Mouse (Mus musculus): ENCODE results near the gene Apod.

DNA sequence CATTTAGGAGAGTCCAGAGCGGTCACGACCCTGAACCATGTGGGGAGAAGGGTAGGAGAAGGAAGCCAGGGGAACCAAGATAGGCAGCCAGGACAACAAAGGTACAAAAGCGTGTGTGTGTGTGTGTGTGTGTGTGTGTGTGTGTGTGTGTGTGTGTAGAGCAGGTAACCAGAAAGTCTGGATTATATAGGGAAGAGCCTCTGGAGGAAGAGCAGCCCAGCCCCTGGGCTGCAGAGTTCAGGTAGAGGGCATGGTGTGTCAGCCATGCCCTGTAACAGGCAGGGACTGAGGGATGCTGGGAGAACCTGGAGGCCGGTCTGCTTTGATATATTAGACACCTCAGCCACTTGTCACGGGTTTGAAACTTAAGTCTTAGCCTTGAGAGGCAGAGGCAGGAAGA is 44.9 kb upstream of the Apod start:
- TF ChIP-seq CTCF (IDR thresholded peaks at IDR 0.05; ENCODE audit: low read depth) (no peak), EP300 (optimal IDR thresholded peaks at IDR 0.05) (no peak)

Measured in stomach, postnatal 0 days (tissue).